Mouse (Mus musculus) neural tube, embryonic 12.5 days (tissue): ENCODE measurements at regions not wholly inside any gene's neighbourhood (a gene's known extent, or its start where the extent isn't known, plus 50 kb on each side); places are given as distances from the start of the nearest gene placed in this dataset.

Experiments used
- ATAC-seq: fragments of 200-750 bp; cut with Nextera tagmentation; 2 replicates; pipeline ENCODE4 v1.8.0; 2017; ENCODE audit warnings: low read depth, mild to moderate bottlenecking, moderate TSS enrichment, moderate library complexity; ENCODE audit not compliant: low FRiP score
- H3K27ac ChIP-seq: fragments of 300-500 bp; sonication (generic); 2 replicates; pipeline ENCODE4 v1.5.1; 2016
- H3K27me3 ChIP-seq: fragments of 300-500 bp; sonication (generic); replicated peaks from 2 replicates; pipeline ENCODE4 v1.6.1; 2016; ENCODE audit warnings: mild to moderate bottlenecking
- H3K36me3 ChIP-seq: fragments of 300-500 bp; sonication (generic); 2 replicates; pipeline ENCODE4 v1.6.1; 2016; ENCODE audit warnings: mild to moderate bottlenecking
- H3K4me1 ChIP-seq: fragments of 300-500 bp; sonication (generic); 2 replicates; pipeline ENCODE4 v1.6.1; 2016
- H3K4me2 ChIP-seq: fragments of 300-500 bp; sonication (generic); replicated peaks from 2 replicates; pipeline ENCODE4 v1.6.1; 2016; ENCODE audit warnings: mild to moderate bottlenecking
- H3K4me3 ChIP-seq: fragments of 300-500 bp; sonication (generic); 2 replicates; pipeline ENCODE4 v1.5.1; 2016
- H3K9ac ChIP-seq: fragments of 300-500 bp; sonication (generic); 2 replicates; pipeline ENCODE4 v1.6.1; 2016; ENCODE audit warnings: mild to moderate bottlenecking
- H3K9me3 ChIP-seq: fragments of 300-500 bp; sonication (generic); 2 replicates; pipeline ENCODE4 v1.6.1; 2016; ENCODE audit warnings: mild to moderate bottlenecking
- WGBS: fragments of 180-500 bp; shearing (Covaris S2); methylation state at CpG from one replicate; pipeline ENCODE4 v1.1.7; 2016; 5-methylcytosine and 5-hydroxymethylcytosine counted together

DNA sequence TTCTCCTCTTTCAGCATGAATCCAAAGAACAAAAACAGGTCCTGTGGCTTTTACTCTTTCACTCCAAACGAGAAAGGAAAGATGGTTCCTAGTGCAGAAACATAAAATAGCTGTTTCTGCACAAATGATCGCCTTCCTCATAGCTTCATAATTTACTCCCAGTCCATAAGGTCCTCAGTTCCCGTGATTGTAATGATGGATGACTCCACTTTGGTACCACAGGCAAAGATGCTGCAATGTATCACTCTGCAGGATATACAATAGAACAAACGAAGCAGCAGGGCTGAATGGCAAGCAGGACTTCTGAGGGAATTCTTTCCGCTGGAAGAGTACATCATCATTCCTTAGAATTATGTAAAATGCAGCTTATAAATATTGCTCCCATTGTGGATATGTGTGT, 652.8 kb downstream of the Robo2 start:
- Histone ChIP-seq H3K9ac (no peak overlapping the region), H3K9me3 (no peaks in the 10 kb centered on the region), H3K27ac (no peak overlapping the region), H3K4me2 (no peak overlapping the region), H3K27me3 (no peaks in the 10 kb centered on the region), H3K4me1 (no peaks in the 10 kb centered on the region), H3K4me3 (no peak overlapping the region), H3K36me3 (no peaks in the 10 kb centered on the region)
- WGBS, result 19% methylated on average over 5 of the region's 5 CpGs
- ATAC-seq, result no peak

DNA sequence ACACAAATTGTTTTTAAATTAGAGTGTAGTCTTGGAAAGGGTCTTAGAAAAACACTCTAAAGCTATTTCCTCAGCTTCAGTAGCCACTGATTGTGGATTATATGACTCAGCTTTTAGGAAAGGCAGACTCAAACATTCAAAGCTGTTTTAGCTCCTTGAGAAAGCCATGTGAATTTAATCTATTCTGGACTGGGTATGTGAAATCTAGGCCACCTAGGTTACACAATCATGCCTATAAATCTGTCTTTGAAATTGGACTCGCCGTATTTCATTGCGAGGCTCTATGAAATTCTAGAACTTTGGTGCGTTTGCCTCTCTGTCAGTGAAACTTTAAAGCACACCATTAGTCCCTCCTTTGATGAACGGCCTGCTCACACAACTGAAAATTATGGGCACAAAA, 657.3 kb downstream of the Robo2 start:
- Histone ChIP-seq H3K27me3 (no peaks in the 10 kb centered on the region), H3K9ac (no peak overlapping the region), H3K4me2 (no peak overlapping the region), H3K9me3 (no peaks in the 10 kb centered on the region), H3K4me1 (no peaks in the 10 kb centered on the region), H3K27ac (no peak overlapping the region), H3K36me3 (no peaks in the 10 kb centered on the region), H3K4me3 (no peak overlapping the region)
- ATAC-seq, result no peak
- WGBS, result 56% methylated on average over 5 of the region's 5 CpGs

DNA sequence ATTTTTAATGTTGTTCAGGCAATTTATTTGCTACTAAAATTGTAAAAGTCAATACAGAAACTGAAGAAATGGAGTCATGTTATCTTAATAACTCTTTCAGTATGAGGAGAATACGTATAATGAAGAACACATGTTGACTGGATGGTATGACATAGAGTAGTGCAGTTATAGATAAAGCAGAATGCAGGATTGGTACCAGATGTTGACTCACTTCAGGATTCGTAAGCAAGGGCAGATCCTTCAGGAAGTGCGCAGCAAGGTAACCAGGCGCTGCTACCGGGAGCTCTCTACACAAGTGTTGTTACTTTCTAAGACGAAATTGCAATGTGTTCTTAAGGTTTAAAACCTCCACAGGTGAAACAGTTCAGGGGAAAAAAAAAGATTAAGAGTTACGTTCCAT, 683.3 kb downstream of the Robo2 start:
- WGBS, result 84% methylated on average over 7 of the region's 7 CpGs
- Histone ChIP-seq H3K27me3 (no peaks in the 10 kb centered on the region), H3K9me3 (no peaks in the 10 kb centered on the region), H3K27ac (no peak overlapping the region), H3K9ac (no peak overlapping the region), H3K4me3 (no peak overlapping the region), H3K4me1 (no peaks in the 10 kb centered on the region), H3K36me3 (no peaks in the 10 kb centered on the region), H3K4me2 (no peak overlapping the region)
- ATAC-seq, result no peak

DNA sequence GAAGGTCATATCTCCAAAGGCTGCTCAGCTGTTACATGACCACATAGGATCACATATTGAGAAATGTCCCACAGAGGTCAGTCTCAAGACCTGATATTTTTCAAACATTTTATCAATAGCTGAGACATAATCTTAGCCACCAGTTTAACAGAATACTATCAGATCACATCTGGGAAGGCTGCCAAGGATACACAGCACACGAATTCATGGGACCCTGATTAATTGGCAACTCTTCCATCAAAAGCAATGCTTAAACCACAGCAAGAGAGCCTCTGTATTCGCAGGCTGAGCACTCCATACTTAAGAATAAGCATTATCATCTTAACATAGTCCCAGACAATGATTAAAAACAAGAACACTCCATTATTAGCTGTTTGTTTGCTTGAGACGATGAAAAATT, 691.9 kb downstream of the Robo2 start:
- H3K9me3 ChIP-seq, result no peaks in the 10 kb centered on the region
- H3K4me3 ChIP-seq, result no peak overlapping the region
- no peak overlapping the region for H3K27ac ChIP-seq
- H3K4me2 ChIP-seq, result no peak overlapping the region
- H3K4me1 ChIP-seq, result no peaks in the 10 kb centered on the region
- no peaks in the 10 kb centered on the region for H3K27me3 ChIP-seq
- 71% methylated on average over 3 of the region's 3 CpGs for WGBS
- no peaks in the 10 kb centered on the region for H3K36me3 ChIP-seq
- H3K9ac ChIP-seq, result no peak overlapping the region
- ATAC-seq, result no peak

DNA sequence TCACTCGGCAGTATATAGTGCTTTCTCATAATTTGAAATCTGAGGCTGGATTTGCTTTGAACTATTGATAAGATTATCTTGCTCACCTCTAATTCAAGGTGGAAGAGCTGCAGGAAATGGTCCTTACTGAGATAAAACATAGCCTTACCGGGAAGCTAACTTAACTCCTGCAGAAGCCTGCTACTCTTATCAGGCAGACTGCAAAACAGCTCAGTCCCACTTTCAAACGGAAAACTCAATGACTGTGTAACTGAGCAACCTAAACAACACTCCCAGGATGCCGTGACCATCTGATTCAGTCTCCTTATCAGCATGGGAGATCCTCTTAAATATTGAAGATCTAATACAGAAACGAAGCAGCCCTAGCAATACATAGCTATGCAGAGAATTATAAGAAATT, 695.3 kb downstream of the Robo2 start:
- Histone ChIP-seq H3K27ac (no peak overlapping the region), H3K9me3 (no peaks in the 10 kb centered on the region), H3K36me3 (no peaks in the 10 kb centered on the region), H3K4me1 (no peaks in the 10 kb centered on the region), H3K4me3 (no peak overlapping the region), H3K9ac (no peak overlapping the region), H3K27me3 (no peaks in the 10 kb centered on the region), H3K4me2 (no peak overlapping the region)
- WGBS, result 77% methylated on average over 5 of the region's 5 CpGs
- ATAC-seq, result no peak

DNA sequence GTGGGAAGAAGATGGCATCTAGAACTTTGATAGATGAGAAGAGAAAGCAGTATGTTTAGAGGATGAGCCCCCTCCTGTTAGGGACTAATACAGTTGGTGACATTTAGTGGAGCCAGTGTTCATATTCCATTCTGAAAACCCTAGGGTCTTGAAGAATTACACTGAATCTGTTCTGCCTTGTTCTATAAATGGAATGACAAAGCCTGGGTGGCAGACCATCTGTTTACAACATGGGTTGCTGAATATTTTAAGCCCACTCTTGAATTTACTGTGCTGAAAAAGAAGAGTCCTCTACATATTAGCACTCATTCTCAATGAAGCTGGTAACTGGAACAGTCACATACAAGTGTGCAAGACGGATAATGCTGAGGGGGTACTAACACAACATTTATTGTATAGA, 704.6 kb downstream of the Robo2 start:
- Histone ChIP-seq H3K4me3 (no peak overlapping the region), H3K9me3 (no peaks in the 10 kb centered on the region), H3K36me3 (no peaks in the 10 kb centered on the region), H3K27ac (no peak overlapping the region), H3K4me1 (no peaks in the 10 kb centered on the region), H3K4me2 (no peak overlapping the region), H3K9ac (no peak overlapping the region), H3K27me3 (no peaks in the 10 kb centered on the region)
- no peak for ATAC-seq
- WGBS, result 93% methylated on average over 1 of the region's 1 CpGs

DNA sequence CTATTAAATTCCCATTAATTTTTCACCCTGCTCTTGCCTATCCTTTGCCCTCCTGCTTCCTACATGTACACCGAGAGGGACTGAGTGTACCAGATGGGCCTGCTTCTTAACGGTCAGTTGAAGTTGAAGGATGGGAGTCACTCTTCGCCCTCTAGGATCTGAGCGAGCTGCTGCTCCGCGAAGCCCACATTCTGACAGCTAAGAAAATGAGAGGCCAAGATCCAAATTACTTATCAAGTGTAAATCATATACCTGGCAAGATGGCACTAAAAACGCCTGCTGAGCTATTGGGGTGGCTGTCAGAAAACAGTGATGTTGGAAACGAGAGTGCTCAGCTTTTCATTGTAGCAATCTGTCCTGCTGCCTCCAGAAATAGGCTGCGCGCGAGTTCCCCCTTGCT, 722.4 kb downstream of the Robo2 start:
- H3K9ac ChIP-seq, result no peak overlapping the region
- H3K27me3 ChIP-seq, result no peaks in the 10 kb centered on the region
- no peaks in the 10 kb centered on the region for H3K9me3 ChIP-seq
- WGBS, result 69% methylated on average over 11 of the region's 11 CpGs
- H3K36me3 ChIP-seq, result no peaks in the 10 kb centered on the region
- H3K4me1 ChIP-seq, result no peaks in the 10 kb centered on the region
- no peak overlapping the region for H3K4me3 ChIP-seq
- H3K27ac ChIP-seq, result no peak overlapping the region
- ATAC-seq, result no peak
- no peak overlapping the region for H3K4me2 ChIP-seq

DNA sequence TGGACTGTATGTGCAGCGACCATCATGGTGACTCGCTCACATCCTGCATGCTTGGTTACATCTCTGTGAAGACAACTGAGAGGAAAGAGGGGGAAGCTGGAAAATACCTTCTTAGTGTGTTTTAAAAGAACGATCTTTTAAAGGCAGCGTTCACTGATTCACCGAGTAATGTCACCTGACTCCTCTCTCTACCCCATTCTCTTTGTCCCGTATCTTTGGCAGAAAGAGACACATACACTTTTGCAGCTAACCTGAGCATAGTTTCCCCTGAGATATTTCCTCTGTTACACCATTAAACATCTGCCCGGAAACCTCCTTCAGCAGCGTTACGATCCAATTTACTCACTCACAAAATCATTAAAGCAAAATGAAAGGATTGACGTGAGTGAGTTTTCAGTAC, 731.8 kb downstream of the Robo2 start:
- Histone ChIP-seq H3K36me3 (no peaks in the 10 kb centered on the region), H3K9ac (no peak overlapping the region), H3K27me3 (no peaks in the 10 kb centered on the region), H3K4me1 (no peaks in the 10 kb centered on the region), H3K27ac (no peak overlapping the region), H3K9me3 (no peaks in the 10 kb centered on the region), H3K4me2 (0 out of 2 replicates have a peak overlapping the region, but pooled peaks have one; percentile 7), H3K4me3 (no peak overlapping the region)
- no peak for ATAC-seq
- WGBS, result 75% methylated on average over 10 of the region's 10 CpGs

DNA sequence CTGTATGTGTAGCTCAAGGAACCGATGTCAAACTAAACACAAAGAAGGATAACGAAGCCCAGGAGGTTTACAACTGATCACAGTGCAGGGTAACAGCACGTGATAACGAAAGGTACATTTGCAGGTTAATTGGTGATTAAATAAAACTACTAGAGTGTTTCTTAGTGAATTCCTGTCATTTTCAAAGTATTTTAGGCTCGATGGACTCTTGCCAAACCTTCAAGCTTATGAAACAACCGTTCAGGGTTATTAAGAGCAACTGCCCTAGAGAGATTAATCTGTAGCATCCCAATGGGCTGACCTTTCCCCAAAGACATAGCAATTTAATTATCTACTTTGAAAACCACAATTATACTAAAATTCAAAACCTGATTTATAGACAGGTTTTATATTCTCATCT, 741.1 kb downstream of the Robo2 start:
- Histone ChIP-seq H3K9me3 (no peaks in the 10 kb centered on the region), H3K4me2 (no peak overlapping the region), H3K27me3 (no peaks in the 10 kb centered on the region), H3K4me1 (no peaks in the 10 kb centered on the region), H3K27ac (no peak overlapping the region), H3K9ac (no peak overlapping the region), H3K4me3 (no peak overlapping the region), H3K36me3 (no peaks in the 10 kb centered on the region)
- no peak for ATAC-seq
- 68% methylated on average over 6 of the region's 6 CpGs for WGBS

DNA sequence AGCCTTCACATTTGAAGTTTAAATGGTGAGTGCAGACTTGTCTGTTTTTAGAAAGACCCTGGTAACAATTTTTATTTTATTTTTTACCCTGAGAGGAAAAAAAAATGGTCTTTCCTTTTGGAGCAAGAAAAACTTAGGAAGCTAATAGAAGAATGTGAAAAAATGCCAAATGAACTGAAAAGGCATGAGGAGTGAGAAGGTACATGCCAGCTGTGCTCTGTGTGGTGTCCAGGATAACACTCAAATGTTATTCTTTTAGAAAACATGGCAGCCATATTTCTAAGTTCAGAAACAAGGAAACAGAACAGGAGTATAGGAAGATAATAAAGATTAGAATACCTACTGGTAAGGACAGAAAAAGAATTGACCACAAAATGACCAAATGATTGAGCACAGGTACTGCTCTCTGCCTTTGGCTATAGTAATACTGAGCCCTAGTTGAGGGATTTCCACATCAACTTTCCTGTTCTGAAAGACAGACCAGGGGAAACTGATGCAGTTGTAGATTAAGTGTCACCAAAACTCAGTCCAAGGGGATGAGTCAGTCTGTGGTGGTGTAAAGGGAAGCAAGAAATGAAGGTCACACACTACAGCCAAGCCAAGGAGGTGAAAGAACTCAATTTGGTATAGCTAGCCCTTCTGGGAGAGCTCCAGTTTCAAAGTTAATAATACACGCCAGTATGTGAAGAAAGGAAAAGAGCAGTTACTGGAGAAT, 758.5 kb downstream of the Robo2 start:
- H3K9me3 ChIP-seq, result no peaks in the 10 kb centered on the region
- 80% methylated on average over 1 of the region's 1 CpGs for WGBS
- H3K4me1 ChIP-seq, result no peaks in the 10 kb centered on the region
- H3K36me3 ChIP-seq, result no peaks in the 10 kb centered on the region
- ATAC-seq, result no peak
- H3K4me3 ChIP-seq, result no peak overlapping the region
- no peak overlapping the region for H3K27ac ChIP-seq
- no peak overlapping the region for H3K9ac ChIP-seq
- no peaks in the 10 kb centered on the region for H3K27me3 ChIP-seq
- H3K4me2 ChIP-seq, result no peak overlapping the region

DNA sequence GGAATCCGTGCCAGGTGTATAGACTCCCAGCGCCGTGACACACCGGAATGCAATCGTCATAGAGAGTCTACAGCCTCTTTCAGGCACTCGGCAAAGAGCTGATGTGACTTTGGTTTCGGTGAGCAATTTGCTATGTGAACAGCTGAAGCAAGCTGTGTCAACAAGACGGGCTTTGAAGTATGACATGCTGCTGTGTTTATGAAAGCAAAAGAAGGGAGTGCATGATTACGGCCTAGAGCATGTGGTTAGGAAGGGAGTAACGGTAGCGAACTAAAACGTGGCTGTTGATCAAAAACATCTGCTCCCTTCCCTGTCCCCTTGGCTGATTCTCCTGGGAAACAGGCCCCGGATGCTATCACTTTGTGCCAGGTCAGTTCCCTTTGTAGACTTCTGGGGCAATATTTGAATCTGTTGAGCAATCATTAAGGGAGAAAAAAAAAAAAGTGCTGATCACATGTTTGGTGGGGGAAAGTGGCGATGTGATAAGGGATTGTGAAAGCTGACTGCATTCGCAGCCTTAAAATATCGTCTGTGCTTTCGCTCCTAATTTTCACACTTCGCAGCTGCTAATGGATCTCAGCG, 764.3 kb downstream of the Robo2 start:
- no peaks in the 10 kb centered on the region for H3K9me3 ChIP-seq
- no peaks in the 10 kb centered on the region for H3K36me3 ChIP-seq
- H3K4me2 ChIP-seq, result peak overlapping the region; percentile 41
- H3K27ac ChIP-seq, result no peak overlapping the region
- no peaks in the 10 kb centered on the region; the same call in 1 of the 2 replicates for H3K4me1 ChIP-seq
- H3K27me3 ChIP-seq, result no peaks in the 10 kb centered on the region
- peak; percentile 29; the same call in 1 of the 2 replicates for ATAC-seq
- no peak overlapping the region for H3K4me3 ChIP-seq
- H3K9ac ChIP-seq, result no peak overlapping the region
- 46% methylated on average over 19 of the region's 19 CpGs for WGBS

DNA sequence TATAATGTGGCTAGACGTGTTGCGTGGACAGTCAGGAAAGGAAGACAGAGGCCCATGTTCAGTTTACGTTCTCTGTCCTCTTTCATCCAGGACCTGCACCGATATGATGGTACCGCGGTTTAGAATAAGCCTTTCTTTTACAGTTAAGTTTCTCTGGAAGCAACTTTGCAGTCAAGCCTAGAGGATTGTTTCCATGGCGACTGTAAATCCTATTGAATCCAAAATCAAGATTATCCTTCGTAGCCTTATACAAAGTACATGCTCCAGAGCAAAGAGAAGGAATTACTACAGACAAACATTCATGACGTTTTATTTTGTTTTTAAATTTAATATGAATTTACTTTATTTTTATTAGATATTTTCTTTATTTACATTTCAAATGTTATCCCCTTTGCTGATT, 798.6 kb downstream of the Robo2 start:
- Histone ChIP-seq H3K9me3 (no peaks in the 10 kb centered on the region), H3K4me3 (no peak overlapping the region), H3K27ac (no peak overlapping the region), H3K36me3 (no peaks in the 10 kb centered on the region), H3K4me1 (no peaks in the 10 kb centered on the region), H3K4me2 (no peak overlapping the region), H3K9ac (no peak overlapping the region), H3K27me3 (no peaks in the 10 kb centered on the region)
- no peak for ATAC-seq
- 91% methylated on average over 9 of the region's 9 CpGs for WGBS

DNA sequence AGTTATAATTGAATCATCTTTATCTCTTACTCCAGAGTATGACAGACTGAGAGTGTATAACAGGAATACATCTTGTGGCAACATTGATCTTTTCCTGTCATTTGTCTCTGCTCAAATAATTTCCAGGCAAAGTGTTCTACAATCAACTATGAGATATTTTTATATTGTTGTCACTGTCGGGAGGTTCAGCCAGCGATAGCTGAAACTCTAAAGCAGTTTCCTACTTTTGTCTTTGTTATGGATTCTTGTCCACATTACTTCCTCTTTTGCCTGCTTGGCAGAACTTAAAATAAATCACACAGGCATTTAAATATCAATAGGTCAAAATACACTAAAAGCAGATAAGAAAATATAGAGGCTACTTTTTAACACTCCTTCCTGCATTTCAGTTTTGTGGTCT, 820.2 kb downstream of the Robo2 start:
- H3K27me3 ChIP-seq, result no peaks in the 10 kb centered on the region
- no peaks in the 10 kb centered on the region for H3K9me3 ChIP-seq
- H3K4me2 ChIP-seq, result no peak overlapping the region
- H3K9ac ChIP-seq, result no peak overlapping the region
- no peak for ATAC-seq
- 65% methylated on average over 2 of the region's 2 CpGs for WGBS
- no peak overlapping the region for H3K4me3 ChIP-seq
- H3K27ac ChIP-seq, result no peak overlapping the region
- no peaks in the 10 kb centered on the region for H3K36me3 ChIP-seq
- H3K4me1 ChIP-seq, result no peaks in the 10 kb centered on the region
